Mouse (Mus musculus): ENCODE measurements around the gene Svs3b. TPM values are rescaled to one million over a fixed set of nuclear protein-coding genes. Genes with fewer than 3 reads are reported as not detected.

Gene Svs3b
- not detected in 2 replicates for polyA plus RNA-seq (2015; fragmentation: Nextera tagmentation; extraction: Ambion mirVana)

DNA sequence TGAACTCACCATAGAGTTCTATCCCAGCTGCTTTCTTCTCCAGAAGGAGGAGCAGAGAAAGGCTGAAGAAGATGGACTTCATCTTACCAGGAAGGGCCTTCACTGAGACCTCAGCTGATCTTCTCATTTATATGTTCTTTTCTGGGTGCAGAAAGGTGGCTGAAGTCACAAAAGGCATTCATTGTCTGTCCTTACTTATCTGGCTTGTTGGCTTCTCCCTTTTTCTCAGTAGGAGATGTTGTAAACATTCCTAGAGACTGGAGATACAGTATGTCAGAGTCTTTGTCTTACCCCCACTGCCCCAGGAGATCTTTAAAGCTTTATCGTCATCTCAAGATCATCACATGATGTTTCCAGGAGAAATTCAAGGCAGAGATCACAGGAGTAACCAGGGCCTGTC, at the start of gene Svs3b:
TSS of gene Svs3b (minus strand) at position 101 of the 400 bp plus-strand sequence.

GRCm38 (mm10) chr2:164288968-164289367, 32.5 kb upstream of the Svs3b start, which contains the start of gene Svs3a:
TSS of gene Svs3a (plus strand) at chr2:164289268.

DNA sequence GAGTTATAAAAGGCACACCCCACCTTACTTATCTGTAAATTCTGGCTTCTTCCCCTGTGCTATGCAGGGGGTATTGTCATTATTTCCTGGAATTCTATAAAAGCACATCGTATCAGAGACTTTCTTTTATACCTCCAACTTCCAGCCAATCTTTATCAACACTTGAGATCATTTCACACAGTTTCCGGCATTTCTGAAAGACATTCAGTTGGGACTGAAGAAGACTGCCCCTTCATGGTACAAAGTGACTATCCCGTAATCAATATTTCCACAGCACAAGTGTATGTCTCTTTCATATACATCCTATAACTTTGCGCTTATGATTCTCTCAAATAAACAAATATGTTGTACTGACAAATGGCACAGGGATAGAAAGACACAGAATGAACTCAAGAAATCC, 21.9 kb upstream of the Svs3b start, which contains the start of gene Svs4:
TSS of gene Svs4 (minus strand) at position 101 of the 400 bp plus-strand sequence.

GRCm38 (mm10) chr2:164238366-164238765, 18.1 kb downstream of the Svs3b start, which contains the start of gene Svs2:
TSS of gene Svs2 (minus strand) at chr2:164238466.

GRCm38 (mm10) chr2:164221522-164221921, 34.9 kb downstream of the Svs3b start, which contains the start of gene Wfdc15b:
TSS of gene Wfdc15b (minus strand) at chr2:164221660.

Other genes with a start within 250 kb of the Svs3b start
- 0.17 and 0.80 TPM in 2 replicates for gene Pabpc1l, start 231.2 kb downstream of the Svs3b start, polyA plus RNA-seq (2015; fragmentation: Nextera tagmentation; extraction: Ambion mirVana)
- gene Stk4, start 186.3 kb downstream of the Svs3b start, polyA plus RNA-seq (2015; fragmentation: Nextera tagmentation; extraction: Ambion mirVana): 10.7 and 13.0 TPM in 2 replicates
- gene Tomm34, start 185.5 kb downstream of the Svs3b start, polyA plus RNA-seq (2015; fragmentation: Nextera tagmentation; extraction: Ambion mirVana): 23.6 and 24.4 TPM in 2 replicates
- gene Kcns1, start 85.5 kb downstream of the Svs3b start, polyA plus RNA-seq (2015; fragmentation: Nextera tagmentation; extraction: Ambion mirVana): 0.07 TPM in 1 of 2 replicates, not detected in the other
- 0.08 TPM in 1 of 2 replicates, not detected in the other for gene Wfdc5, start 73.9 kb downstream of the Svs3b start, polyA plus RNA-seq (2015; fragmentation: Nextera tagmentation; extraction: Ambion mirVana)
- not detected in 2 replicates for gene Wfdc12, start 66.0 kb downstream of the Svs3b start, polyA plus RNA-seq (2015; fragmentation: Nextera tagmentation; extraction: Ambion mirVana)
- not detected in 2 replicates for gene Wfdc15a, start 56.5 kb downstream of the Svs3b start, polyA plus RNA-seq (2015; fragmentation: Nextera tagmentation; extraction: Ambion mirVana)
- 50.1 and 50.4 TPM in 2 replicates for gene Wfdc15b, start 35.0 kb downstream of the Svs3b start, polyA plus RNA-seq (2015; fragmentation: Nextera tagmentation; extraction: Ambion mirVana)
- not detected in 2 replicates for gene Svs2, start 18.2 kb downstream of the Svs3b start, polyA plus RNA-seq (2015; fragmentation: Nextera tagmentation; extraction: Ambion mirVana)
- not detected in 2 replicates for gene Svs4, start 21.8 kb upstream of the Svs3b start, polyA plus RNA-seq (2015; fragmentation: Nextera tagmentation; extraction: Ambion mirVana)
- not detected in 2 replicates for gene Svs3a, start 32.6 kb upstream of the Svs3b start, polyA plus RNA-seq (2015; fragmentation: Nextera tagmentation; extraction: Ambion mirVana)
- not detected in 2 replicates for gene Svs6, start 60.1 kb upstream of the Svs3b start, polyA plus RNA-seq (2015; fragmentation: Nextera tagmentation; extraction: Ambion mirVana)
- gene Svs5, start 76.1 kb upstream of the Svs3b start, polyA plus RNA-seq (2015; fragmentation: Nextera tagmentation; extraction: Ambion mirVana): not detected in 2 replicates
- 15.5 and 29.0 TPM in 2 replicates for gene Slpi, start 132.5 kb upstream of the Svs3b start, polyA plus RNA-seq (2015; fragmentation: Nextera tagmentation; extraction: Ambion mirVana)
- 0.08 and 0.10 TPM in 2 replicates for gene Rbpjl, start 146.5 kb upstream of the Svs3b start, polyA plus RNA-seq (2015; fragmentation: Nextera tagmentation; extraction: Ambion mirVana)
- gene Matn4, start 148.5 kb upstream of the Svs3b start, polyA plus RNA-seq (2015; fragmentation: Nextera tagmentation; extraction: Ambion mirVana): 1.9 and 2.2 TPM in 2 replicates
- 201 and 220 TPM in 2 replicates for gene Sdc4, start 187.2 kb upstream of the Svs3b start, polyA plus RNA-seq (2015; fragmentation: Nextera tagmentation; extraction: Ambion mirVana)
- 58.1 and 67.9 TPM in 2 replicates for gene Sys1, start 200.3 kb upstream of the Svs3b start, polyA plus RNA-seq (2015; fragmentation: Nextera tagmentation; extraction: Ambion mirVana)
- gene Gm20458, start 204.3 kb upstream of the Svs3b start, polyA plus RNA-seq (2015; fragmentation: Nextera tagmentation; extraction: Ambion mirVana): 31.1 and 41.5 TPM in 2 replicates
- not detected in 2 replicates for gene Trp53tg5, start 217.1 kb upstream of the Svs3b start, polyA plus RNA-seq (2015; fragmentation: Nextera tagmentation; extraction: Ambion mirVana)
- gene Dbndd2, start 229.5 kb upstream of the Svs3b start, polyA plus RNA-seq (2015; fragmentation: Nextera tagmentation; extraction: Ambion mirVana): 135 and 147 TPM in 2 replicates
- gene Pigt, start 240.9 kb upstream of the Svs3b start, polyA plus RNA-seq (2015; fragmentation: Nextera tagmentation; extraction: Ambion mirVana): 53.3 and 56.6 TPM in 2 replicates

All from urinary bladder, postnatal 0 days (tissue).